Mouse (Mus musculus): ENCODE results near the gene E2f2. TPM values are rescaled to one million over a fixed set of nuclear protein-coding genes. Genes with fewer than 3 reads are reported as not detected.
A peak's percentile ranks its signal among the peaks of the same experiment; 100 is the strongest.

Gene E2f2
- polyA plus RNA-seq, 1 experiment from 2014 or later, result 10.7 TPM

DNA sequence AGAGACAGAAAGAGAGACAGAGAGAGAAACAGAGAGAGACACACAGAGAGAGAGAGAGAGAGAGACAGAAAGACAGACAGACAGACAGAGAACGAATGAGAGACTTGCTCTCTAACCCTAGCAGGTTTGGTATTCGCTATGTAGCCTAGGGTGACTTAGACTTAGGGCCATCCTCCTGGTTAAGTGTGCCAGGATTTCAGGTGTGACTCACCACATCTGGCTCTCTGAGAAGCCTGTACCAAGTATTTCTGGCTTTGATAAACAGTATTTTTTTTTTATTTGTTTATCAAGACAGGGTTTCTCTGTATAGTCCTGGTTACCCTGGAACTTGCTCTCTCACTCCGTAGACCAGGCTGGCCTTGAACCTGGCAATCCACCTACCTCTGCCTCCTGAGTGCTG is 4.5 kb upstream of the E2f2 start:
- H3K9ac ChIP-seq (replicated peaks), result no peak overlapping the region
- H3K4me3 ChIP-seq, result no peak overlapping the region
- H3K36me3 ChIP-seq, result no peaks in the 10 kb centered on the region
- no peaks in the 10 kb centered on the region for H3K9me3 ChIP-seq
- no peak overlapping the region for H3K4me2 ChIP-seq (replicated peaks)
- no peak for ATAC-seq (ENCODE audit: low FRiP score, low read depth)
- H3K27me3 ChIP-seq, result peaks cover 4% of the 10 kb centered on the region; the same call in 1 of the 2 replicates
- no peak overlapping the region for H3K27ac ChIP-seq (replicated peaks)
- WGBS, result 86% methylated on average over 3 of the region's 3 CpGs
- H3K4me1 ChIP-seq, result peaks cover 4% of the 10 kb centered on the region

DNA sequence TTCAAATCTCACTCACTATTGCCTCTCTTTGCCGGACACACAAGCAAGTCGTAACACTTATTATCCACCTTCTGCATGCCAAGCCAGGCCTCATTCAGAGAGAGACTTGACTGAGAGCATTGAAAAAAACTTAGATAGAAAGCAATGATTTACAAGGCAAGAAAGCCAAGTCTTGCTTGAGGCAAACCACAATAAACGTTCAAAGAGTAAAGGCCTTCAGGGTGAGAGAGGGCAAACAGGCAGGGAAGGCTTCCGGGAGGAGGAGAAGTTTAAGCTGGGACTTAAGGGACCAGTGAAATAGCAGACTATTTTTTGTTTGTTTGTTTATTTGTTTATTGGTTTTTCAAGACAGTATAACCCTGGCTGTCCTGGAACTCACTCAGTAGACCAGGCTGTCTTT is 1.8 kb upstream of the E2f2 start:
- Histone ChIP-seq H3K36me3 (no peaks in the 10 kb centered on the region), H3K4me3 (no peak overlapping the region), H3K4me2 (replicated peaks) (no peak overlapping the region), H3K9me3 (no peaks in the 10 kb centered on the region), H3K27ac (replicated peaks) (no peak overlapping the region), H3K27me3 (peaks cover 7% of the 10 kb centered on the region), H3K4me1 (peaks cover 30% of the 10 kb centered on the region), H3K9ac (replicated peaks) (no peak overlapping the region)
- ATAC-seq (ENCODE audit: low FRiP score, low read depth), result no peak
- 85% methylated on average over 4 of the region's 4 CpGs for WGBS

DNA sequence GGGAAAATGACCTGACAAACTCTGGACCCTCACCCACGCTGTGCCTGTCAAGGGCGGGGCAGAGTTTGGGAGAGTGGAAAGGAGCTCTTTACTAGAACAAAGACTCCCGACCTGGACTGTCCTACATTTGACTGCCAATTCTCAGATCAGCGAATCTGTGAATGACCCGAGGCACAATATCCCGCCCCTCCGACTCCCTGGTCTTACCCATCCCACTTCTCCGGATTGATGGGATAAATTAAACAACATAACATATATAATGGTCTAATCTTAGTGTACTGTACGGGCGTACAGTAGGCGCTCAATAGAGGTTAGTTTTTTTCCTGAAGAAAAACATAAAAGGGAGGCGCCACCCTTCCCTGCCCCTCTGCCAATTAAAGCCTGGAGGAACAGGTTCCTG is 739 bp upstream of the E2f2 start:
- H3K4me2 ChIP-seq (replicated peaks), result peak overlapping the region; percentile 99
- H3K36me3 ChIP-seq, result no peaks in the 10 kb centered on the region
- 21% methylated on average over 12 of the region's 12 CpGs for whole genome bisulfite sequencing
- no peaks in the 10 kb centered on the region for H3K9me3 ChIP-seq
- ATAC-seq (ENCODE audit: low FRiP score, low read depth), result peak; percentile 32; the same call in 1 of the 2 replicates
- H3K4me3 ChIP-seq, result peak overlapping the region; percentile 78
- H3K27ac ChIP-seq (replicated peaks), result no peak overlapping the region
- peak overlapping the region; percentile 46 for H3K9ac ChIP-seq (replicated peaks)
- H3K4me1 ChIP-seq, result peaks cover 39% of the 10 kb centered on the region
- H3K27me3 ChIP-seq, result peaks cover 7% of the 10 kb centered on the region

DNA sequence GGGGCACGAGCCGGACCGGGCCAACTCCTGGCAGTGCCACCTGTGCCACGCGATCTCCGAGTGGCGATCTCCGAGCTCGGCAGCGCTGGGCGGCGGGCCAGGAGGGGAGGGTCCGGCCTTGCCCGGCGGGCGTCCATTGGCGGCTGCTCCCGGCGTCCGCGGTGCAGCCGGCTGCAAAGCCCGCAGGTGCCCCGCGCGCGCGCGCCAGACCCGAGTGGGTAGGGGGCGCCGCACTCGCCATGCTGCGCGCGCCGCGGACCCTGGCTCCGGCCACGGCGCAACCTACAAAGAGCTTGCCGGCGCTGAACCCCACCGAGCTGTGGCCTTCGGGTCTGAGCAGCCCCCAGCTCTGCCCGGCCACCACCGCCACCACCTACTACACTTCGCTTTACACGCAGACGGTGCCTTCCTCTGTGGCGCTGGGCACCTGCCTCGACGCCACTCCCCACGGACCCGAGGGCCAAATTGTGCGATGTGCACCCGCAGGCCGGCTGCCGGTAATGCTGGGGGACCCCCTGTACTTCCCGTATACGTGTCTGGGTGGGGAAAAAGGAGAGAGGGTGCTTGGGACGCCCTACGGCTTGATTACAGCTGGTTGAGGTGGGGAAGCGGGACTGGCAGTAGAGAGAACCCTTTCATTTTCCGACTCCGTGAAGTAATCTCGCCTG is 482 bp downstream of the E2f2 start:
- Histone ChIP-seq H3K27me3 (peaks cover 7% of the 10 kb centered on the region), H3K9me3 (no peaks in the 10 kb centered on the region), H3K9ac (replicated peaks) (peak overlapping the region; percentile 78), H3K36me3 (no peaks in the 10 kb centered on the region), H3K4me3 (peak overlapping the region; percentile 78), H3K4me1 (peaks cover 51% of the 10 kb centered on the region), H3K27ac (replicated peaks) (peak overlapping the region; percentile 58), H3K4me2 (replicated peaks) (peak overlapping the region; percentile 99)
- under 1% methylated on average over 66 of the region's 67 CpGs for WGBS
- peak; percentile 56 for ATAC-seq (ENCODE audit: low FRiP score, low read depth)

DNA sequence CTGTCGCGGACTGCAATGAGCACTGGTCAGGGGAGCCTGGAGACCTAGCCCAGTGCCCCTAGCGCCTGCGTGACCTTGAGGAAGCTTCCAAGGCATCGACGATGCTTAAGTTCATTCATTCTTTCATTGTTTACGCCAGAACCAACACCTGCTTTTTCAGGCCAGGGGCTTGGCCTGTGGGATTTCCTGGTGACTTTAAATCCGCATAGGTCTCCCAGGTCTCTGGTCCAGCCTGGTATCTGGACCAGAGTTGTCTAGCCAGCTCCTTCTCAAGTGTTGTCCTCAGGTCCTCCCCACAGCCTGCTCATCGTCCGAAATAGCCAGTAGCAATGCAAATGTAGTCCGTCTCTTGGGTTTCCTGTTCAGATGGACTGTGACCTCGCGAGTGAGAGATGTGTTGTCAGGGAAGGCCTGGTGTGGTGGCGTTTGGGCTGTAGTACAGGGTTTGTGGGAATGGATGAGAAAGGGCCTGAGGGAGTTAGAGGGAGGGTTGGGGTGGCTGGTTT is 1.1 kb downstream of the E2f2 start:
- Histone ChIP-seq H3K27ac (replicated peaks) (0 out of 2 replicates have a peak overlapping the region, but pooled peaks have one; percentile 2), H3K9me3 (no peaks in the 10 kb centered on the region), H3K4me3 (peak overlapping the region; percentile 78), H3K9ac (replicated peaks) (peak overlapping the region; percentile 78), H3K4me1 (peaks cover 57% of the 10 kb centered on the region), H3K4me2 (replicated peaks) (peak overlapping the region; percentile 99), H3K36me3 (no peaks in the 10 kb centered on the region), H3K27me3 (peaks cover 7% of the 10 kb centered on the region)
- no peak for ATAC-seq (ENCODE audit: low FRiP score, low read depth)
- 3% methylated on average over 14 of the region's 14 CpGs for WGBS

DNA sequence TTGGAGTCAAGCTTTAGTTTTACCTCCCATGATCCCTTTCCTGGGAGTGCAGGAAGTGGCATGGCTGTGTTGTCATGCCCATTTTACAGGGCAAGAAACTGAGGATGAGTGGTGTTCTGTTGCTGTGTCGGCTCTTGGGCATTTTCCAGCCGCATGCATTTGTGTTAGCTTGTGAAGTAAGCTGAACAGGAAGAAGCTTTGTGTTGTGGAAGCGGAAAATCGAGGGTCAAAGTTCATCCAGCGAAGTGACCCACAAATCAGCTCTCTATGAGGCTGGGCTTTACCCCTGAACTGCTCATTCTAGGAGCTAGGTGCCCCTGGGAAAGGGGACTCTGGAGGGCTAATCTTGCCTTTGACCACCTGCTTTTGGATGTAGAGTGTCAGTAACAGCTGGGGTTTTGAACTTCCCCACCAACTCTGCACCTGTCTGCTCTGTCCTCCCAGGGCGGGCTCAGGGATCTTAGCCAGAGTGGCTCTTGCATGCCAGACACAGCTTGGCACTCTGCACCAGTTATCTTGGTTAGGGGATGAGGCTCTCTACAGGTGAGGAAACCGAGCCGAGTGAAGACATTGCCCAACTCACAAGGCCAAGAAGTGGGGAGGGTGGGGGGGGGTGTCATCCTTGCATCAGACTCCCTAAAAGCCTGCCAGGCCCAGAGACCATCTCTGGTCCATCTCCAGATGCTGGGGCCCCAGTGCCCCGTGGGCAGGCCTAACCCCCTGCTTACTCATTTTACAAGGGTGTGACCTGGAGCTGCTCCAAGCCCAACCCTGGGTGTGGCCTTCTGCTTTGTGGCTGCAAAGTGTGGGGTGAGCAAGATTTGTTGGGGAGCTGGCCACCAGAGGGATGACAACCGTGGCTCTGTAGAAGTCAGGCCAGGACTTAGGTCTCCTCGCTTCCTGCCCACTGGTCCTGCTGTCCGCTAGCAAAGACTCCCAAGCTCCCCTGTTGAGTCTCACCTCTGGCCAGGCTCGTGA is 2.3 kb downstream of the E2f2 start:
- ATAC-seq (ENCODE audit: low FRiP score, low read depth), result no peak

DNA sequence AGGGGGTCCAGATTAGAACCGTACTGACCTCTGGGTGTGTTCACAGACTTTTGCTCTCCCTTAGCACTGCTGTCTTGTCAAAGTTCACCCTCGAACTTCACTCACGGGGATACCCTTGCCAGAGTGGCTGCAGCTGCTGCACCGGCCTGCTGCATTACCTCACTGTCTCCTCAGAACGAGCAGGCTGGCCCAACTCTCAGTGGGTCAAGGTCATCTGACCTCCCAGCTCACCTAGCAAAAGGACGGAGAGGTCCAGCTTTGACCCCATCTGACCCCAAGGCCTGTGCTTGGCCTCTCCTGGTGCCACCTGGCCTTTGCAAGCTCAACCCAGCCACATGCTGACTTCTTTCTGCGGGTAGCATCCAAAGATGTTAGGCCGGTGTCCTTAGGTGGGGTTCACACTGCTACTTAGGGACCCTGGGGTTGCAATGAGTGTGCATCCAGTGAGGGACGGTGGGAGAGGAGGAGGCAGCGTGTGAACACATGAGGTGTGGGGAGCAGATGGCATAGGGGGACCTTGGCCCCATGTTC is 3.9 kb downstream of the E2f2 start:
- peaks cover 73% of the 10 kb centered on the region for H3K4me1 ChIP-seq
- H3K9ac ChIP-seq (replicated peaks), result no peak overlapping the region
- WGBS, result 77% methylated on average over 10 of the region's 10 CpGs
- no peak for ATAC-seq (ENCODE audit: low FRiP score, low read depth)
- peaks cover 3% of the 10 kb centered on the region; the same call in 1 of the 2 replicates for H3K27me3 ChIP-seq
- no peaks in the 10 kb centered on the region for H3K9me3 ChIP-seq
- H3K4me3 ChIP-seq, result no peak overlapping the region
- no peak overlapping the region for H3K27ac ChIP-seq (replicated peaks)
- H3K4me2 ChIP-seq (replicated peaks), result no peak overlapping the region
- H3K36me3 ChIP-seq, result no peaks in the 10 kb centered on the region

More for the DNA sequence above, 2.3 kb downstream of the E2f2 start:
- Histone ChIP-seq H3K4me2 (replicated peaks) (peak overlapping the region; percentile 99), H3K4me3 (peak overlapping the region; percentile 78), H3K27me3 (peaks cover 7% of the 10 kb centered on the region), H3K36me3 (no peaks in the 10 kb centered on the region), H3K9me3 (no peaks in the 10 kb centered on the region), H3K9ac (replicated peaks) (peak overlapping the region; percentile 24; the same call in 1 of the 2 replicates), H3K4me1 (peaks cover 59% of the 10 kb centered on the region), H3K27ac (replicated peaks) (no peak overlapping the region)
- 62% methylated on average over 13 of the region's 13 CpGs for WGBS

DNA sequence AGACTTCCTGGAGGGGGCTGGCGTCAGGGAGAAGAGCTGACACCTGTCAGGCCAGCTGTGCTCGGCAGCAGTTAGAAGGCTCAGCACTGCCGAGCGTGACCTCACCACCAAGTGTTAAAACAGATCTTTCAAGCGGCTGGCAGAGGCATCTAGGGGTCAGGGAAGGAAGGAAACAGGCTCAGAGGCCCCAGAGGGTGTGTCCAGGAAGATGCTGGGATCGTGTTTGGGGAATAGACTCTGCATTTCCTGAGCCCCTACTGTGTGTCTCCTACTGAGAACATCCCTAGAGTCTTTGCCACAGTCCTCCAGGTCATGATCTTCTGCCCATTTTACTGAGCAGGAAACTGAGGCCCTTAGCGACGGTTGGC is 5.0 kb downstream of the E2f2 start:
- ATAC-seq (ENCODE audit: low FRiP score, low read depth), result no peak
- no peak overlapping the region for H3K4me3 ChIP-seq

DNA sequence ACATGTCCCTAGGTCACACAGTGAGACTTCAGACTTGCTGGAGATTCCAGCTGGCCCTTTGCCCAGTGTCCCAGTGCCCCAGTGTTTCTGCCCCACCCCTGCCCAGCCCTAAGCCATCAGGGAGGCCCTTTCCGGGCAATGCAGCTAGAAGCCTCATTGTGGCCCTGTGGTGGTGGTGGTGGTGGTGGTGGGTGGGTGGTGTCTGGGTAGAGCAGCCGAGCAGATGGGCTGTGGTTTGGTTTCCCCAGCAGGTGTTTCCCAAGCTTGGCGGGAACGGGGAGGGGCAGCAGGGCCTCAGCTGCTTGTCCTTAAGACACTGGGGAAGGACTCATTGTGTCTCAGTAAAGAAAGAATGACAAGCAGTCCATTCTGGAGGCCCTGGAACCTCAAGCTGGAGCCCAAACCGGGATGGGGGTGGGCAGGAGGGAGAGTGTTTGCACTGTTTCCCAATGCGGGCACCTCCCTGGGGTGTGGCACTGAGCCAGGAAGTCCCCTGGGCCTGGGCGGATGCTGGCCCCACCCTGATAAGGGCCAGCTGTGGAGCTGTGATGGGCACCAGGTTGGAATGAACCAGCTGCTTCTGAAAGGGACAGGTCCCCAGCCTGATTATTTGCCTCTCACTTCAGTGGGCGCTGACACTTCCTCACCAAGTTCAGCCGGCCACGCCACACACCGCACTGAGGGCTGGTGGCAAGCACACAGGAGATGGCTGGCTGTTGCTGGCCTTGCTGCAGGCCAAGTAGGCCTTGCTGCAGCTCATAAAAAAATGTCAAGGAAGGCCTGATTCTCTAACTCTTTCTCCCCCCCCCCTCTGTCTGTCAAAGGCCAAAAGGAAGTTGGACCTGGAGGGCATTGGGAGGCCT is 5.6 kb downstream of the E2f2 start:
- Histone ChIP-seq H3K27me3 (peaks cover 3% of the 10 kb centered on the region; the same call in 1 of the 2 replicates), H3K27ac (replicated peaks) (peak overlapping the region; percentile 63), H3K36me3 (no peaks in the 10 kb centered on the region), H3K9me3 (no peaks in the 10 kb centered on the region), H3K9ac (replicated peaks) (no peak overlapping the region), H3K4me3 (no peak overlapping the region), H3K4me1 (peaks cover 72% of the 10 kb centered on the region), H3K4me2 (replicated peaks) (peak overlapping the region; percentile 8; the same call in 1 of the 2 replicates)
- ATAC-seq (ENCODE audit: low FRiP score, low read depth), result peak; percentile 23; the same call in 1 of the 2 replicates
- 58% methylated on average over 11 of the region's 11 CpGs for WGBS

More for the DNA sequence above, 5.0 kb downstream of the E2f2 start:
- Histone ChIP-seq H3K36me3 (no peaks in the 10 kb centered on the region), H3K27me3 (peaks cover 3% of the 10 kb centered on the region; the same call in 1 of the 2 replicates), H3K4me2 (replicated peaks) (peak overlapping the region; percentile 8; the same call in 1 of the 2 replicates), H3K9me3 (no peaks in the 10 kb centered on the region), H3K4me1 (peaks cover 75% of the 10 kb centered on the region), H3K9ac (replicated peaks) (no peak overlapping the region), H3K27ac (replicated peaks) (peak overlapping the region; percentile 63)
- 57% methylated on average over 8 of the region's 8 CpGs for WGBS

DNA sequence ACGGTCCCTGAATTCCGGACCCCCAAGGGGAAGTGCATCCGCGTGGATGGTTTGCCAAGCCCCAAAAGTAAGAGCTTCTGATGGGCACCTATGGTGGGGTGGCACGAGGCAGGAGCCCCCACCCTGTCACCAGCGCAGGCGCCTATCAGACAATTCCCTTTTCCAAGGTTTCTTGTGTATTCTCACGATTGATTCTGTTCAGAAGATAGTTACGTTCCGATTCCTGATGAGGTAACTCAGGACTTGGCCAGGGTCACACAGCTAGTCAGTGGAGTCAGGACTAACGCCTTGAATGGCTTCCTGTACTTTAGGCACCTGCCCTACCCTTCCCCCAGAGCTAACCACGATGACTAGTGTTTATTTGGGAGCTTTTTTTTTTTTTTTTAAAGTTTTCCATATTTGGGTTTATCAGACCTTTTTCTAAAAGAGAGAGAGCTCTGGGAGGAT is 6.3 kb downstream of the E2f2 start:
- ATAC-seq (ENCODE audit: low FRiP score, low read depth), result no peak
- Histone ChIP-seq H3K4me3 (no peak overlapping the region), H3K4me2 (replicated peaks) (no peak overlapping the region), H3K9ac (replicated peaks) (no peak overlapping the region), H3K4me1 (peaks cover 66% of the 10 kb centered on the region), H3K9me3 (no peaks in the 10 kb centered on the region), H3K36me3 (no peaks in the 10 kb centered on the region), H3K27me3 (no peaks in the 10 kb centered on the region; the same call in 1 of the 2 replicates), H3K27ac (replicated peaks) (peak overlapping the region; percentile 63)
- WGBS, result 85% methylated on average over 12 of the region's 12 CpGs

DNA sequence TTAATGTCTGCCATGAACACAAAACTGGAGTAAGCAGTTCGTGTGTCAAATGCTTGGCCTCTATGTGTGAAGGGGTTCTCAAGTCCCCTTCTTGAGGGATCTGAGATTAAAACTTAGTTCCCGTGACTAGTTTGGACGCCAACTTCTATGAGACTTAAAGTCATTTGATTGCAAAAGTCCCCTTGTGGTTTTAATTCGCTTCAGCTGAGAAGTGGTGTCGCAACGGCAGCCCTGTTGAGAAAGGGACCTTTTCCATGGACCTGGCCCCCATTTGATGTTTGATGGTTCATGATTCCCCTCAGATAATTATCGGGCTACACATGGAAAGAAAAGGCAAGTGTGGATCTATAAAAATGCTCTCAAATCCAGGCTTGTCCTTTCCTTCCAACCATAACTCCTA is 7.3 kb downstream of the E2f2 start:
- H3K4me1 ChIP-seq, result peaks cover 57% of the 10 kb centered on the region
- H3K4me3 ChIP-seq, result no peak overlapping the region
- peak overlapping the region; percentile 50; the same call in 1 of the 2 replicates for H3K4me2 ChIP-seq (replicated peaks)

More for the DNA sequence above, 7.3 kb downstream of the E2f2 start:
- no peaks in the 10 kb centered on the region; the same call in 1 of the 2 replicates for H3K27me3 ChIP-seq
- WGBS, result 84% methylated on average over 7 of the region's 7 CpGs
- ATAC-seq (ENCODE audit: low FRiP score, low read depth), result no peak
- H3K9me3 ChIP-seq, result no peaks in the 10 kb centered on the region
- H3K36me3 ChIP-seq, result 0 out of 2 replicates have a peak, but pooled peaks cover 3% of the 10 kb centered on the region
- no peak overlapping the region for H3K27ac ChIP-seq (replicated peaks)
- no peak overlapping the region for H3K9ac ChIP-seq (replicated peaks)

Data from midbrain, embryonic 12.5 days (tissue).